Mouse (Mus musculus) R1 (cell line): ENCODE measurements around the gene Agrn.

Experiments
- DNase-seq: peaks from one replicate; pipeline ENCODE4 v3.0.0-alpha.2; 2018; ENCODE audit warnings: low read depth, low spot score

Agrn gene

DNA sequence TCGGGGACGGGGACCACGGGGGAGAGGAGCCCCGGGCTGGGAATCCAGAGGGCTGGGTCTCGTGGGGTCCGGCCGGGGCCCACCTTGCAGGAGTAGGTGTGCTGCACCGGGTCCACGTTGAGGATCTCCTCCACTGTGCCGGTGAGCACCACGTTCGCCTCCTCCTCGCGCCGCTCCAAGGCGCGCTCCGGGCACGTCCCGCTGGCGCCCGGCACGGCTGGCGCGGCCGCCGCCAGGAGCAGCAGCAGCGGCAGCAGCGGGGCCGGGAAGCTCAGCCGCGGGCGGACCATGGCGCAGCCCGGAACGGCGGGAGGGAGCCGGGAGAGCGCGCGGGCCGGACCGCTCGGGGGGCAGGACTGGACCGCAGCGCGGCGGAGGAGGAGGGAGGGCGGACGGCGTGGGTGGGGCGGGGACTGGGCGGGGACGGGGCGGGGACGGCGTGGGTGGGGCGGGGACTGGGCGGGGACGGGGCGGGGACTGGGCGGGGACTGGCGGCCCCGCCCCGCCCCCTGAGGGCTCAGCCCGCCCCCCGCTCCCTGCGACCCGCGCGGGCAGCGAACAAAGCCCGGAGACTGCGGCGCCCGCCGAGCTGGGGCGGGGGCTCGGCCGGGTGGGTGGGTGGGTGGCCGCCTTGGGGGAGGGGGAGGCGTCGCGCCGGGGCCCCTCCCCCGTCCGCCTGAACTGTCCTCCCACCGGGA lies at the start of gene Agrn:
Gene Agrn, minus strand, starts transcription at position 358 of the 698 bp plus-strand sequence.
- no peak for DNase-seq

DNA sequence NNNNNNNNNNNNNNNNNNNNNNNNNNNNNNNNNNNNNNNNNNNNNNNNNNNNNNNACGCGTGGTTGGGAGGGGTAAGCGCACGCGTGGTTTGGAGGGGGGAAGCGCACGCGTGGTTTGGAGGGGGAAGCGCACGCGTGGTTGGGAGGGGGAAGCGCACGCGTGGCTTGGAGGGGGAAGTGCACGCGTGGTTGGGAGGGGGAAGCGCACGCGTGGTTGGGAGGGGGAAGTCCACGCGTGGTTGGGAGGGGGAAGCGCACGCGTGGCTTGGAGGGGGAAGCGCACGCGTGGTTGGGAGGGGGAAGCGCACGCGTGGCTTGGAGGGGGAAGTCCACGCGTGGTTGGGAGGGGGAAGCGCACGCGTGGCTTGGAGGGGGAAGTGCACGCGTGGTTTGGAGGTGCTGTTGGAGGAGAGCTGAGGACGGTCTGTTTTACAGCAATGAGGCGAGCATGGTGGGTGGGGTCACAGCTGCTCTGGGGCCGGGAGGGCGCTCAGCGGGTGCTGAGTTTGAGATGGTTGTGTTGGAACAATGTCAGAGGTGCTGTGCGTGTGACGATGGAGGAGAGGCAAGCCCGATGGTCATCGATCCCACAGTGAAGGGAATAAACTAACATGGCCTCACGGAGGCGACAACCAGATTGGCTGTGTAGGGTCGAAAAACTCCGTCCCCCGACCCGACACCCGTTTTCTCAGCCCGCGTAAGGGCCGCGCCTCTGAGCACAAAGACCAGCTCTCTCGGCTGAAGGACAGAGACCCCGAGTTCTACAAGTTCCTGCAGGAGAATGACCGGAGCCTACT lies 39.6 kb upstream of the Agrn start:
- peak; percentile 71 for DNase-seq

DNA sequence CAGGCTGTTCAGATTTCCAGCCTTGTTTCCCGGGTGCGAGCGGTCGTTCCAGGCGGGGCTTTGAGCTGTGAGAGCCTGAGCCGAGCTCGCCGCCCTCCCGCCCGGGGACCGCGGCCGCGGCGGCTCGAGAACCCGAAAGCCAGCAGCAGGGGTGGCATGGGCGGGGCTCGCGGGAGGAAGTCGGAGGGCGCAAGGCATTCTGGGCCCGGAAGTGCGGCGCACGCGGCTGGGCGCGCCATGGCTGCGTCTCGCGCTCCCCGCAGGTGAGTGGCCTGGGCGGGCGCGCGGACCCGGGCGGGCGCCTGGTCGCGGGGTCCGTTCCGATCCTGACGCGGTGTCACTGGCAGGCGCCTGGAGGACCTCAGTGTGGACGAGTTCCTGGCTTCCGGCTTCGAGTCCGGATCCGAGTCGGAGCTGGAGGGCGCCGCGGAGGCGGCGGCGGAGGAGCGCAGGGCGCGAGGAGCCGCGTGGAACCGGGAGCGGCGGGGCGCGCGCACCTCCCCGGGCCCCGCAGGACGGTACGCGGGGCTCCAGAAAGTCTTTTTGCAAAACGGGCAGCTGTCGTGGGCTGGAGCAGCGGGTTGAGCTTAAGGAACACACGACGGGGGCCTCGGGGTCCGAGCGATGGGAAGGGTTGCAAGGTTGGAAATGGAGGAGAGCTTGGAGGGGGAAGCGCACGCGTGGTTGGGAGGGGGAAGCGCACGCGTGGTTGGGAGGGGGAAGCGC lies 38.7 kb upstream of the Agrn start, which contains the start of gene Noc2l:
Gene Noc2l, plus strand, starts transcription at position 203 of the 726 bp plus-strand sequence.
- peak; percentile 90 for DNase-seq

DNA sequence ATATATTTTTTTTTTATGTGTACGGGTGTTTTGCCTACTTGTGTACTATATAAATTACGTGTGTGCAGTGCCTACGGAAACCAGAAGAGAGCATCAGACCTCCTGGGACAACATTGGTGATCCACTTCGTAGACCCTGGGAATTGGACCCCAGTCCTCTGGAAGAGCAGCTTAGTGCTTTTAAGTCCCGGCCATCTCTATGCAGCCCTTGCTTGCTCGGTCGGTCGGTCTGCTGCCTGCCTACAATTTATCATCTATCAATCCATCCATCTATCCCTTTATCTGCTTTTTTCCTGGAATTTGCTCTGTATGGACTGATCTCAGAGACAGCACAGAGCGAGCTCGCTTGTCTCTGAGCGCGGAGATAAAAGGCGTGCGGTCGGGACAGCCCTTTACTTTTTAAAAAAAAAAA lies 38.1 kb upstream of the Agrn start:
- peak; percentile 77 for DNase-seq

DNA sequence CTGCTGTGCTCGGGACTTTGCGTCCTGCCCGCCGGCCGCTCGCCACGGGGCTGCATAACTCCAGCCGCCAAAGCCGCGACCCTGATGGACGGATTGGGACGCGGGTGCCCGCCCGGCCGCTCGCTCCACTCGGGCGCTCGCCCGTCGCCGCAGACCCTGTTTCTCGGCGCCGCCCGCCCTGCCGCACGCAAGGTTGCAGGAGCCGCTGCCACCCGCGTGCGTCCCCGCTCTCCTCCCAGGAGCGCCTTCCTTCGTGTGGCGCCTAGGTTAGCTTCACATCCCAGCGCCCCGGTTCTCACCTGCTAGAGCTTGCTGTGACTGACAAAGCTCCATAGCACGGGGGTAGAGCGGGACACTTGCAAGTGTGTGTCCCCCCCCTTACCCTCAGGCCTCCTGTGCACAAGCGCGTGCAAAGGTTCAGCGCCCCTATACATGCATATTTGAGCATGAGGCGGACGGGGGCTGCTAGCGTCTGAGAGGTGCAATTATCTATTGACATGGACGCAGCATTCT lies 37.5 kb upstream of the Agrn start, which contains the start of gene Plekhn1:
Gene Plekhn1, minus strand, starts transcription at position 157 of the 513 bp plus-strand sequence.
- peak; percentile 73 for DNase-seq

DNA sequence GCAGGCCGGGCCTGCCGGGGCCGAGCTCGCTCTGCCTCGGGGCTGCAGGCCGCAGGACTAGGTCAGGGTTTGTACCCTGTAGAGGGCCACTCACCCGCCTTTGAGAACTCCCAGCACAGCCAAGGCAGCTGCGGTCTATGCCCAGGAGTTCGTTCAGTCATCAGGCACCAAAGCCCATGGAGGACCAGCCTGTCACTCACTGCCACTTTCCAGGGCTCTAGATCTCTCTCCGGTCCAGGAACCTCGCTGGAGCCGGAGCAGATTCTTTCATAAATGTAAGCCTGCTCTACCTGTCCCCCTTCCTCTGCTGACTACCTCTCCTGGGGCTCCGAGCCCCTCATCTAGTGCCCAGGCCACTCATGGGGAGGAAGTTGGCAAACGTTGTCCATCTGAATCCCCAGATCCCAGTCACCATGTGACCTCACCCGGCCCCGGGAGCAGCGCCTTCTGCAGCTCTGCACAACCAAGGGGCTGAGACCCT lies 36.8 kb upstream of the Agrn start:
- peak; percentile 69 for DNase-seq

DNA sequence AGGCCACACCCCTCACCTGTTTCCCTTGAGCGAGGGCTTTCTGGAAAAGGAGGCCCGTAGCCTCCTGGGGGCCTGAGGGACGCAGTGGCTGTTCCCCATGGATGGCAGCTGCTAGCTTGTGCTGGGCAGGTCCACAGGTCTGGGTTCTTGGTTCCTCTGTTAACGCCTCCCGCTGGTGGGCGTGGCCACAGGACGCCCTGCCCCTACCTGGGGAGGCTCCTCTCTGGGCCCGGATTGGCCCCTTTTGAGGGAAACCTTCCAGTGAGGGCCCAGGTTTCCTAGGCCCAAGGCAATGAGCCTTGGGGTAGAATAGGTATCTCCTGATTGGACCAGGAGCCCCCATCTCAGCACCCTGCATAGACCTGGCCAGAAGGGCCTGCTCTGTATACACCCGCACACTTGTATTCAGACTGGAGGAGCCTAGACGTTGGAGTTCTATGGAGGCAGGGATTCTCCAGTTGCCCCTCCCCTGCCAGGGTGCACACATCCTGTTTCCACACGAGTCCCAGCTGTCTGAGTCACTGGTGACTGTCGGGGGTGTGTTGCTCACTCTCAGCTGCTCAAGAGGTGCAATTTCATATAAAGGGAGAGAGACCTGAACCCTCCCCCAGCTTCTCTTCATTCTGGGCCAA lies 31.2 kb upstream of the Agrn start:
- peak; percentile 89 for DNase-seq

DNA sequence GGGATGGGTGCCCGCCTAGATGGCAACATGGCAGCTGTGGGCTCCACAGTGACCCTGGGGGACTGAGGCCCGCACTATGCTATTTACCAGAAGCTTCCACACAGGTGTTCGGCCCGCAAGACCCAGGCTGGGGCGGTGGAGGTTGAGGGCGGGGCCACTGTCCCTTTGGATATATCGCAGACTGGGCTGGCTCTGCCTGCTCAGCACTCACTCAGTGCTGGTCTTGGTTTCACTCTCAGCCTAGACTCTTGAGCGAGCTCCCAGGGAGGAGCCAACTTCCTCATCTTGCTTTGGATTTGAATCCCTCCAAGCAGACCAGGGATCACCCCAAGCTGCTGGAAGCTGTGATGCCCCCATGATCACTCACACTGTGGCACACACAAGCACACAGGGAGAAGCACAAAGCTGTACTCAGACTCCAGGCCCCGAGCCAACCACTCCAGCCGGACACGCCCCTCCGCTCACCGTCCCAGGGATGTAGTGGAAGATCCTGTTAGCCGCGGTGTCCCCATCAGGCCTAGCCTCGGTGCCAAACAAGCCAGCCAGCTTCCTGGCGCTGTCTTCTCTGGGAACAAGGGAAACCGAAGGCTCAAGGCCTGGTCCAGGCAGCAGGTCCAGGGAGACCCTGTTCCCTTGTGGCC lies 30.6 kb upstream of the Agrn start:
- peak; percentile 40 for DNase-seq

DNA sequence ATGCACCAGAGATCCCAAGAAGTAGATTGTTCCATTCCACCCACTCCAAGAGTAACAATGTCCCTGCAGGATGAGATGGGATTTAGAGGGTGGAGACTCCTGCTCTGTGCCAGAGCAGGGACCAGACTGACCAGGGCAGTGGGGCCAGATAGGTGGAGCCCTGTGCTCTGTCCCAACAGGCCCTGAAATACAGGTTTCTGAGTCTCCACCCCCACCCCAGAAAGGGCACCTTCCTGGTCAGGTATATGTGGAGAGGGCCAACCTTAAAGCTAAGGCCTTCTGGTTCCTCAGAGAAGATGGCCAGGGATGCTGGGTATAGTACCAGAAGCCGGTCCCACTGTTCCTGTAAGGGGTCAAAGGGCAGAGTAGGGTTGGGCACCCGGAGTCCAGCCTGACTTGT lies 27.0 kb upstream of the Agrn start:
- no peak for DNase-seq

DNA sequence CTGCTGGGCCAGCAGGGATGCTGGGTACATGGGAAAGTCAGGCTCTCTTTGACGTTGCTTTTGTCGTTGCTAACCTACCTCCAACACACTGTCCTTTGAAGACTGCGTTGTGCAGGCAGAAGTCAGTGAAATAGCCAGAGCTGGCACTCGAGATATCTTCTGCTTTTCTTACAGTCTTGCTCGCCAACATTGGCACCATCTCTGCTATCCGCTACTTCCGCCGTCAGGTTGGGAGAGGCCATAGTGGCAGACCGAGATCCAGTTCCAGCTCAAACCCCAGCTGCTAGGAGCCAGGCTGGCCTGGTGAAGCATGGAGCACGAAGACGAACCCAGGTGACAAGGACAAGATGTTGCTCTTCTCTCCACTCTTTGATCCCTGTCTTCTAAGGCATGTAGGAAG lies 22.6 kb upstream of the Agrn start:
- DNase-seq, result no peak

DNA sequence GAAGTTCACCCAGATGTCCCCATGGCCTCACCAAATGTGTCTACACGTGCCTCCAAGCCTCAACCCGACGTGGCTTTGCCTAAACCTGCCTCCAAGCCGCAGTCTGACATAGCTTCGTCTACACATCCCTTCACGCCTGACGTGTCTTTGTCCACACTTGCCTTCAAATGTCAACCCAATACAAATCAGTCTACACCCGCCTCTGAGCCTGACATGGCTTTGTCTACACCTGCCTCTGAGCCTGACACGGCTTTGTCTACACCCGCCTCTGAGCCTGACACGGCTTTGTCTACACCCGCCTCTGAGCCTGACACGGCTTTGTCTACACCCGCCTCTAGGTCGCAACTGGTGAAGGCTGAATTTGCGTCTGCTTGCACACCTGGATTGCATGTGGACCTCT lies 20.6 kb upstream of the Agrn start:
- no peak for DNase-seq

DNA sequence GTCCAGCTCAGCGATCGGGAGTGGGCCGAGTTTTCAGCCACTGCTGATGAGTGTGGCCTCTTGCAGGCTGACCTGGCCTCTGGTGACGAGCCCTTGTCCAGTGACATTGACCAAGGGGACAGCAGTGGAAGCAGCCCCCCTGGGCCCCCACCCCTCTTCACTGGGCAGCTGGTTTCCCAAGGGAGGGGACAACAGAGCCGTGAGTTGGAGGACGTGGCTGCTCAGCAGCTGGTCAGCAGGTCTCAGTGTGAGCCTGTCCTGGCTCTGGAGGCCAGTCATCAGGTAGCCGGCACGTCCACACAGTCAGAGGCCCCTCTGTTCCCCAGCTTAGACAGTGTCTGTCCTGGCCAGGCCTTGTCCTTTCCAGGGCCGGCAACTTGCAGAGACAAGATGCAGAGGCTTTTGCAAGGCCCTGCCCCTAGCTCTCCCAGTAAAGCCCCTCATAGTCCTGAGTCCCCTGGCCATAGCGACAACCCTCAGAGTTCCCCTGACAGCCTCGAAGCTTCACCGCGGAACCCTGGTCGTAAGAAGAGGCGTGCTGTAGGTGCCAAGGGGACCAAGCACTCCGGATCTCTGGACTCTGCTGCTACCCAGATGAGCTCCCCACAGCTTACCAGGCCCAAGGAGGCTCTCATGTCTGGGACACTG lies 19.9 kb upstream of the Agrn start:
- no peak for DNase-seq

DNA sequence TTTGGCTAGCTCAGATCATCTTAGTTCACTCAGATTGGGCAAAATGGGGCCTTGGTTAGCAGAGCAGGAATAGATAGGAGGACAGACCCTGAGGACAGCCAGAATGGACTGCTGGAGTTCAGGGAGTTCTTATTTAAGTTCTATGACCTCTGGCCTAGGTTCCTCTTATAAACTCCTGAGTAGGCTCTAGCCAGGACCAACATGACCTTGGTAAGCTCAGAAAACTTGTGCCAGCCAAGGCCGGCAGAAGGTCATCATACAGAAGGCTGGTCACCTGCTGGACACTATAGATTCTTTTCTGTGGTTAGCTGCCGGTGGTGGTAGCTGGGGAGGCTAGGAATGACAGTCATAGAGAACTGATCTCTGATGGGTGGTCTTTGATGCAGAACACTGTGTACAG lies 18.9 kb upstream of the Agrn start:
- DNase-seq, result no peak

DNA sequence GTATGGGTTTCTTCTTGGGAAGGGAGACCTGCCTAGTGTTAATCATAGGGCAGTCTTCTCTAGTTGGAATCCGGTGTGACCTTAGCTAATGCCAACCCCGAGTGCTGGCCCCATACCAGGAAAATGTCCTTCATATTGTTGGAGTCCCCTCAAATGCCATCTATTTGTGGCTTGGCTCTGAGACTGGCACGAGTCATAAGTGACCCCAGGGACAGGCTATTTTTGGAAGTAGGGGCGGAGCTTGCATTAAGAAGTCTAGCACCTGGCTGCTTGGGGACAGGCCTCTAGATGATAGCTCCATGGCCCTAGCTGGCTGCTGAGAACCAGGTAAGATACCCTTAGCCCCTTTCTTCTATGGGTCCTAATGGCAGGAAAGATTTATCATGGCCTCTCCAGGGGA lies 18.4 kb upstream of the Agrn start, which contains the start of gene Perm1:
Gene Perm1, plus strand, starts transcription at position 220 of the 400 bp plus-strand sequence.
- no peak for DNase-seq

DNA sequence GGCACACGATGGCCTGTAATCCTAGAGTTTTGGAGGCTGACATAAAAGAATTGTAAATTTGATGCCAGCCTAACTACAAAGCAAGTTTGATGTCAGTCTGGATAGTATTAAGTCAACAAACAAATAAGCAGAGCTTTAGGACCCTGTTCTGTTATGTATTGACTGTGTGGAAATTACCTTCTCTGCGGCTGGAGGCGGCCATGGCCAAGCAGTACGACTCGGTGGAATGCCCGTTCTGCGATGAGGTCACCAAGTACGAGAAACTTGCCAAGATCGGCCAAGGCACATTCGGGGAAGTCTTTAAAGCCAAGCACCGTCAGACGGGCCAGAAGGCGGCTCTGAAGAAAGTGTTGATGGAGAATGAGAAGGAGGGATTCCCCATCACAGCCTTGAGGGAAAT lies 15.8 kb upstream of the Agrn start:
- DNase-seq, result no peak

DNA sequence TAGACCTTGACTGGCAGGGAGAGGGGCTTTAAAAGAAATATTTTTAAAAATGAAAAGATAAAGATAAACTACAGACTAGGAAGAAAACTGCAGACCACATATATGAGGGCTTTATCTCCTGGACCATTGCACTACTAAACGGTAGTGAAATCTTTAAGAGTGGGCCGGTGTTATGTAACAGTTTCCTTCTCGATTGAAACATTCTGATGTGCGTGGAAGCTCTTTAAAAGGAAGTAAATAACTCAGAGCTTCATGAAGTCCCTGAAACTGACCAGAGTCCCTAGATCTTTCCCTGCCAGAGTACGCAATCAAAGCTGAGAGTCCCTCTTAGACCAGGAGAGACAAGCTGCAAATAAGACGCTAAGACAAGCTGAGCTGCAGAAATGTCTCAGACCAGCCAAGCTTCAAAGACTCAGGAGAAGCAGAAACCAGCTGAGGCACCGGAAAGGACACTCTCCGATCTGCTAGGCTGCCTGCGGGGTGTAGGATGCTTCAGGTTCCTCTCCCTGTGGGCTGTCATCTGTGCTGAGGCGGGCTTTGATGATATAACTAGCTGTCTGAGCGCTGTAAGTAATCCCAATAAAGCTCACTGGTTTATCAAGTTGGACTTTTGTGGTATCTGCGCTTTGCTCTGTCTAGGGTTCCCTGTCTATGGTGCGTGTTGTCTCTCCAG lies 12.8 kb upstream of the Agrn start:
- DNase-seq, result no peak

DNA sequence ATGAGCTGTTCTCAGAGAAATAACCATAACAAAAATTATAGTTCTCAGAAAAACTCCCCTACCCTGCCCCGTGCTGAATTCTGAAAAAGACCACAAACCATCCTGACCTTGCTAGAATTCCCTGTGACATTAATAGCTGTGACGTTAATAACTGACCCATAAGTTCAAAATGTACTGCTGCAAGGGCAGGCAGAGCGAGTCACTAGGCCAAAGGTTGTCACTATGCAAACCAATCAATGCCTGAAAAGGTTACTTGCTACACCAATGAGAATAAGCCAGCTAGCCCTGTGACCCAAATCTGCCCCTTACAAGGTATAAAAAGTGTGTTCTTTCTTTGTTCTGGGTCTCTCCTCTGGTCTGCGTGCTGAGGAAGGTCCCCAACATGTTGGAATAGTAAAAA lies 11.6 kb upstream of the Agrn start:
- no peak for DNase-seq

DNA sequence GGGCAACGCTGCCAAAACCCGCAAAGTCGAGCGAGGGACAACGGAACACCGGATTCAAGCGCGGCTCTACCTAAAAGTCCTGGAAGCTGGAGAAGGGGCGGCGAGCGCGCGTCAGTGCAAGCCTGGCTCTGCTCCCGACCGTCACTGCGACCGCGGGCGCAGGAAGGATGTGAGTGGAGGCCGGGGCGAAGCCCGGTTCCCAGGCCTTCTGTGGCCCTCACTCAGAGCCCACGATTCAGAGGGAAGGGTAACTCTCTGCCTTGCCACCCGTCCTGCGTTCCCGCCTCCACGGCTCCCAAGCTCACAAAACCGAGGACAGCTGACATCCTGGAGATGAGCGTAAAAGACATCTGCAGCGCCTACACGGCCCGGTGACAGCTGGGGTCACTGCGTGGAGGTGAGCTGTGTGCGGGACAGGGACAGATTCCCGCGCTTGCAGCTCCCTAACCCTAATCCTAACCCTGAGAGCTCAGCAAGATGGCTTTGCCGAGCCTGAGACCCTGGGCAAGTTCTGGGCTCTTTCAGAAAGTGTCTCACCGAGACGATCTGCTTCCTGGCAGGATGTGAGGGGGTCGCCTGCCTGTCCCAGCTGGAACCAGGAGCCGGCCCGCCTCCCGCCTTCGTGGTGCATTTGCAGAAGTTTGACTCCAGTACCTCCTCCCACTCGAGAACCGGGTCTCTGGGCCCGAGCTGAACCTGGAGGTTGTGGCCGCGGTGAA lies 6.3 kb upstream of the Agrn start:
- peak; percentile 55 for DNase-seq

DNA sequence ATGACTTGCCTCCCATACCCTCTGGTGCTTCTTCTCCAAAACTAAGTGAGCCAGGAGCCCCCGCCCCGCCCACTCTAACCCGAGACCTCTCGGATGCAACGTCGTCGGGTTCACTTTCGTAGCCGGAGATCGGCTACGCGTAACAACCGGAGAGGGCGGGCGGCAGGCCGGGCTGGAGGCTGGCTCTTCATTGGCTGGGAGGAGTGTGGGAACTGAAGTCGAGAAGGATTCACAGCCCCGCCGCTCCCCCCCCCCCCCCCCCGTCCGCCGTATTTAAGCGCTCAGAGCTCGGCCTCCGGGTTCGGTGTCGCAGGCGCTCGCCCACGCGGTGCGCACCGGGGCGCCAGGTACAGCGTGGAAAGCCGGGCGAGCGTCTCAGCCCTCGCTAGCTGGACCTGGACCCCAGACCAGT lies 5.7 kb upstream of the Agrn start, which contains the start of gene AW011738:
Gene AW011738, plus strand, starts transcription at position 304 of the 412 bp plus-strand sequence.
- peak; percentile 62 for DNase-seq
